Mouse (Mus musculus) heart, embryonic 14.5 days (tissue): ENCODE results near the gene Sfxn5. TPM values are rescaled to one million over a fixed set of nuclear protein-coding genes. Genes with fewer than 3 reads are reported as not detected.

Experiments used
- ATAC-seq: fragments of 200-750 bp; cut with Nextera tagmentation; 2 replicates; pipeline ENCODE4 v1.8.0; 2017; ENCODE audit warnings: low read depth, moderate TSS enrichment; ENCODE audit not compliant: insufficient number of reproducible peaks, insufficient read depth, low FRiP score
- H3K27ac ChIP-seq, 2 experiments: fragments of 200-500 bp in 1 of 2; fragments of 300-500 bp in 1 of 2; sonication (generic) in 1 of 2; replicated peaks in 1 of 2; 2 replicates each; pipeline ENCODE4 v1.5.1; 2012 to 2014; ENCODE audit warnings: low read depth in 2 of 2, low read length in 2 of 2, control low read depth in 1 of 2, mild to moderate bottlenecking in 1 of 2, mixed read lengths in 1 of 2; ENCODE audit not compliant: control insufficient read depth in 1 of 2, insufficient read depth in 1 of 2
- H3K27me3 ChIP-seq: fragments of 300-500 bp; sonication (generic); 2 replicates; pipeline ENCODE4 v1.6.1; 2014; ENCODE audit warnings: mild to moderate bottlenecking, low read length, control low read depth; ENCODE audit not compliant: control insufficient read depth, insufficient read depth
- H3K36me3 ChIP-seq: fragments of 300-500 bp; sonication (generic); 2 replicates; pipeline ENCODE4 v1.6.1; 2014; ENCODE audit warnings: mild to moderate bottlenecking, control low read depth, low read length, mixed read lengths; ENCODE audit not compliant: control insufficient read depth, insufficient read depth
- H3K4me1 ChIP-seq, 2 experiments: fragments of 200-500 bp in 1 of 2; fragments of 300-500 bp in 1 of 2; sonication (generic) in 1 of 2; 2 replicates each; pipeline ENCODE4 v1.6.1; 2012 to 2014; ENCODE audit warnings: low read length in 2 of 2, control low read depth in 1 of 2, mixed read lengths in 1 of 2; ENCODE audit not compliant: control insufficient read depth in 2 of 2, insufficient read depth in 2 of 2
- H3K4me2 ChIP-seq: fragments of 300-500 bp; sonication (generic); 2 replicates; pipeline ENCODE4 v1.6.1; 2014; ENCODE audit warnings: mild to moderate bottlenecking, low read length
- H3K4me3 ChIP-seq, 2 experiments: fragments of 200-500 bp in 1 of 2; fragments of 300-500 bp in 1 of 2; sonication (generic) in 1 of 2; 2 replicates each; pipeline ENCODE4 v1.5.1; 2012 to 2014; ENCODE audit warnings: low read length in 2 of 2, mild to moderate bottlenecking in 2 of 2, control low read depth in 1 of 2, low read depth in 1 of 2, moderate library complexity in 1 of 2; ENCODE audit not compliant: control insufficient read depth in 1 of 2, insufficient read depth in 1 of 2
- H3K9ac ChIP-seq: fragments of 300-500 bp; sonication (generic); 2 replicates; pipeline ENCODE4 v1.6.1; 2014; ENCODE audit warnings: mild to moderate bottlenecking, low read length
- H3K9me3 ChIP-seq: fragments of 300-500 bp; sonication (generic); 2 replicates; pipeline ENCODE4 v1.6.1; 2016; ENCODE audit warnings: low read length, control low read depth; ENCODE audit not compliant: control insufficient read depth
- WGBS: fragments of 180-500 bp; shearing (Covaris S2); extraction: QIAGEN DNeasy Blood & Tissue Kit; methylation state at CpG from one replicate; pipeline ENCODE4 v1.1.7; 2014; 5-methylcytosine and 5-hydroxymethylcytosine counted together
- polyA plus RNA-seq: library from polyadenylated mRNA; unstranded; fragments of >200 nt; fragmentation: Nextera tagmentation; extraction: Ambion mirVana; gene quantifications from 2 replicates; pipeline ENCODE4 v1.2.1, GENCODE M21; 2014

Gene Sfxn5
- polyA plus RNA-seq, 1 experiment from 2014 or later = 2.7 TPM

DNA sequence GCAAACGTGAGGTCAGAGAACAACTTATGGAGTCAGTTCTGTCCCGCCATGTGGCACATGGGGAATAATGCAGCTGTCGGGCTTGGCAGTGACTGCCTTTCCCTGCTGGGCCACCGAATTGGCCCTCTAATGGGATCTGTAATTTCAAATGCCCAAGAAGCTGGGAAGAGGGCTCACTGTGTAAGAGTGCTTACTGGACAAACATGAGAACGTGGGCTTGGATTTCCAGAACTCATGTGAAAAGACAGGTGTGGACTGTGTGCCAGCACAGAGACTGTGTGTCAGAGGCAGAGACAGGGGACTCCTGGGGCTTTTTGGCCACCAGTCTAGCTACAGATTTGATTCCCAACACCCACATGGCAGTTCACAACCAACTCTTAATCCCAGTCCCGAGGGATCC lies 21.5 kb upstream of the Sfxn5 start:
- Histone ChIP-seq H3K9ac (no peak overlapping the region), H3K4me1 (peaks cover 24 to 36% of the 10 kb centered on the region in 2 experiments), H3K9me3 (no peaks in the 10 kb centered on the region), H3K4me2 (no peak overlapping the region), H3K27me3 (no peaks in the 10 kb centered on the region), H3K36me3 (no peaks in the 10 kb centered on the region), H3K27ac (peak overlapping the region in 1 of 2 experiments; percentile 27; a peak in 1 of 4 replicates), H3K4me3 (no peak overlapping the region)
- 85% methylated on average over 6 of the region's 6 CpGs for WGBS
- ATAC-seq = no peak

DNA sequence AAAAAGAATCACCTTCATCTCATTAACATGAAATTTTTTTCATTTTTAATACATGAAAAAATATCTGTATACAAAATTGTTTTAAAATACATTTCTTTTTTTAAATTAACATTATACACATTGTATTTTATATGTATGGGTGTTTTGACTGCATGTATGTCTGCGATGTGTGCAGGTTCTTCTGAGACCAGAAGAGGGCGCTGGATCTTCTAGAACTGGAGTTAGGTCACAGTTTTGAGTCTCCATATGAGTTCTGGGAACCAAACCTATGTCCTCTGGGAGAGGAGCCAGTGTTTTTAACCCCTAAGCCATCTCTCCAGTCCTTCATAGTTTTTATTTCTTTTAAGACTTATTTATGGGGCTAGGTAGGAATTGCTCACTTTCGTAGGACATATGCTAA lies 20.5 kb upstream of the Sfxn5 start:
- Histone ChIP-seq H3K36me3 (peaks cover 2% of the 10 kb centered on the region), H3K4me2 (no peak overlapping the region), H3K27ac (no peak overlapping the region), H3K27me3 (no peaks in the 10 kb centered on the region), H3K4me3 (no peak overlapping the region), H3K9ac (no peak overlapping the region), H3K4me1 (peaks cover 30 to 45% of the 10 kb centered on the region in 2 experiments), H3K9me3 (no peaks in the 10 kb centered on the region)
- 60% methylated on average over 3 of the region's 3 CpGs for WGBS
- ATAC-seq = no peak

DNA sequence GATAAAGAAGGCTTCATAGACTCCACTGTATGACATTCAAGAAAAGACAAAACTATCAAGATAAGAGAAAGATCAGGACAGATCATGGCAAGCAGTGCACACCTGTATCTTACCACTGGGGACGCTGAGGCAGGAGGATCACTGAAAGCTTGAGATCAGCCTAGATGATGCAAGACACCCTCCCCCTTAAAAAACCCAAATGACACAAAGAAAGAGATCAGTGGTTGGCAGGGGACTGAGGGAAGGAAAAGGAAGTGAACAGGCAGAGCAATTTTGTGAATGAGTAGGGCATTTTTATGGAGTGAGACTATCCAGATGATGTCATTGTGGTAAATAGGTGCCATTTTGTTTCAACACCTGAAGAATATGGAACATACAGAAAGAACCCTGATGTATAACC lies 16.9 kb upstream of the Sfxn5 start:
- Histone ChIP-seq H3K4me2 (no peak overlapping the region), H3K27ac (0 out of 4 replicates have a peak overlapping the region, but pooled peaks of 1 of the 2 experiments have one; percentile 58), H3K9me3 (no peaks in the 10 kb centered on the region), H3K36me3 (peaks cover 35% of the 10 kb centered on the region), H3K4me3 (no peak overlapping the region), H3K9ac (no peak overlapping the region), H3K27me3 (no peaks in the 10 kb centered on the region), H3K4me1 (peaks cover 15 to 28% of the 10 kb centered on the region in 2 experiments)
- 84% methylated on average over 1 of the region's 1 CpGs for WGBS
- ATAC-seq = no peak

DNA sequence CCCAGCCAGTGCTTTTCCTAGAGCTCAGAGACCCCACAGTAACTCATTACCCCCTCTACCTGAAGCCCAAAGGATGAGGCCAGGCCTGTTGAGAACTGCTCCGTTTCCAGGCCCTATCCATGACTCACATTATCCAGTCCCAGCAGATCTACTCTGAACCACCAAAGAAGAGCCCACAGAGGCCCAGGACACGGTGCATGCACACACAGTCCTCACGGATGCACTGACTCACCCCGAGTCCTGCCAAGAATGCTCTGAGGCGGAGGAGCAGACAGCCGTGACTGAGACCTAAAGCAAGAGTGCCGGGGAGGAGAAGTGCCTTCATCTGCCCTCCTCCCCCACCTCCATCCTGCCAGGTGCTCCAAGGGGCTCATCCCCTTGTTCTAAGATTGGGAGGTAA lies 16.0 kb upstream of the Sfxn5 start:
- peak overlapping the region; percentile 11; the same call in 1 of the 2 replicates for H3K9ac ChIP-seq
- peaks cover 44% of the 10 kb centered on the region for H3K36me3 ChIP-seq
- WGBS = 43% methylated on average over 7 of the region's 7 CpGs
- 0 out of 2 replicates have a peak, but pooled peaks have one; percentile 36 for ATAC-seq
- peak overlapping the region in 1 of 2 experiments; percentile 58; a peak in 2 of 4 replicates for H3K27ac ChIP-seq
- H3K9me3 ChIP-seq = no peaks in the 10 kb centered on the region
- no peak overlapping the region for H3K4me2 ChIP-seq
- H3K27me3 ChIP-seq = no peaks in the 10 kb centered on the region
- no peak overlapping the region for H3K4me3 ChIP-seq
- peaks cover 13 to 28% of the 10 kb centered on the region in 2 experiments for H3K4me1 ChIP-seq

DNA sequence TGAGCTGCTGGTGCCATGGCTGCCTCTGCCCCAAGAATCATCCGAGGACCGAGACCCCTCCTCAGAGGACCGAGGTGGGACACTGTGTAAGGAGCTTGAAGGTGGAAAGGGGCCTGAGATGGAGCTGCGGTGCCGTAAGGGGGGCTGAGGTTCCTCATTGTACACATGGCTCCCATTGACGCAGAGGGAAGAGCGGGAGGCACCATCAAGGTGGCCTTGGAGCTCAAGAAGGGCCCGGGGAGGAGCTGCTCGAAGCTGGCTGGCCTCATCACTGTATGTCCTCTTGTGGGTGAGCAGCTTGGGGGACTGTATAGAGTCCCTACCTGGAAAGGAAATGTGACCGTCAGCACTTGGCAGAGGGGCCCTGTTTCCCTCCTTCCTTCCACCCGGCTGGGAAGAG lies 14.9 kb upstream of the Sfxn5 start:
- Histone ChIP-seq H3K9ac (peak overlapping the region; percentile 25; the same call in 1 of the 2 replicates), H3K27me3 (no peaks in the 10 kb centered on the region), H3K4me2 (no peak overlapping the region), H3K27ac (peak overlapping the region in 1 of 2 experiments; percentile 58; a peak in 1 of 4 replicates), H3K9me3 (no peaks in the 10 kb centered on the region), H3K4me3 (no peak overlapping the region), H3K36me3 (peaks cover 54% of the 10 kb centered on the region), H3K4me1 (peaks cover 13 to 28% of the 10 kb centered on the region in 2 experiments)
- 91% methylated on average over 10 of the region's 11 CpGs for WGBS
- ATAC-seq = no peak

DNA sequence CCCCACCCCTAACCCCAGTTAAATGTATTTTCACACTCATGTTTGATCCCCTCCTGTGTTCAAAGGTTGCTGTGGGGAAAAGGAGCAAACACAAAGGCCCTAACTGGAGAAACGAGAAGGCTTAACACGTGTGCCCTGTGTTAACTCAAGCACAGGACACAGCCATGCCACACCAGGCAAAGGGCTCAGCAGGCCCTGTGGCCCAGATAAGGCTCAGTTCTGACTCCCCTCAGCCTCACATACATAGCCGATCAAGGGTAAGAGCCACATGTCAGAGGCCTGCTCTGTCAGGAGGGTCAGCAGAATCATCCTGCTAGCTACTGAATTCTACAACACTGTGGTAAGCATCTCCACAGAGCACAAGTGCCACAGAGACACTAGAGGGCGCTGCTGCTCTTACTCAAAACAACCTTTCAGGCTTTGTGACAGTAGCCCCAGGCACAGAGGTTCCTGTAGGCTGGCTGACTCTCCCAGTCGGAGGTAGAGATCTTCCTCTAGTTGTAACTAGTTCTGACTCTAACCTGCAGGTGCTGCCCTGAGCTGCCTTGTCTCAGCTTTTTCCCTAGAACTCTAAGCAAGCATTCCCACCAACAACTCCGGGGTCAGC lies 12.9 kb upstream of the Sfxn5 start:
- Histone ChIP-seq H3K9me3 (no peaks in the 10 kb centered on the region), H3K4me3 (no peak overlapping the region), H3K27ac (peak overlapping the region in 1 of 2 experiments; percentile 19; a peak in 1 of 4 replicates), H3K4me1 (peaks cover 13 to 28% of the 10 kb centered on the region in 2 experiments), H3K36me3 (peaks cover 73% of the 10 kb centered on the region), H3K9ac (peak overlapping the region; percentile 30; the same call in 1 of the 2 replicates), H3K4me2 (no peak overlapping the region), H3K27me3 (no peaks in the 10 kb centered on the region)
- 32% methylated on average over 6 of the region's 6 CpGs for WGBS
- ATAC-seq = peak; percentile 53; the same call in 1 of the 2 replicates

DNA sequence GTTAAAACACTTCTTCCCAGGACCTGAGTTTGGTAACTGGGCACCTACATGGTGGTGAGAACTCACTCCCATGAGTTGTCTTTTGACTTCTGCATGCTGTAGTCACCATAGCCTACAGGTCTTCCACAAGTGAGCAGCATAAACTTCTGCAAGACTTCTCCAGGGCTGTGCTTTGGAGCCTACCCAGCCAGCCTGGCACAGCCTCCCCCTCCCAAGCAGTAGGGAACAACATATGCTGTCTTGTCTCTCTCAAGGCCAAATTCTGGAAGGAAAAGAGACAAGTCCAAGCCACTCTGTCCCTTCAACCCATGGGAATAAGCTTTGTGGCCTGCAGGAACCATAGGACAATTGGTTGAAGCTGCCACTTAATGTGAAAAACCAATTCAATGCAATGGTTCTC lies 11.7 kb upstream of the Sfxn5 start:
- H3K27me3 ChIP-seq = no peaks in the 10 kb centered on the region
- peaks cover 85% of the 10 kb centered on the region for H3K36me3 ChIP-seq
- H3K4me2 ChIP-seq = no peak overlapping the region
- H3K9me3 ChIP-seq = no peaks in the 10 kb centered on the region
- no peak for ATAC-seq
- H3K4me1 ChIP-seq = peaks cover 13 to 25% of the 10 kb centered on the region in 2 experiments
- no peak overlapping the region for H3K4me3 ChIP-seq
- H3K27ac ChIP-seq = no peak overlapping the region
- no peak overlapping the region for H3K9ac ChIP-seq
